Mouse (Mus musculus) heart, embryonic 11.5 days (tissue): Measurements from ENCODE around the gene Dhcr24. TPM values are rescaled to one million over a fixed set of nuclear protein-coding genes. Genes with fewer than 3 reads are reported as not detected.

Experiments used
- ATAC-seq: fragments of 200-750 bp; cut with Nextera tagmentation; replicated peaks from 2 replicates; pipeline ENCODE4 v1.8.0; 2017; ENCODE audit warnings: moderate library complexity; ENCODE audit not compliant: insufficient number of reproducible peaks, low FRiP score, low TSS enrichment
- H3K27ac ChIP-seq: fragments of 300-500 bp; sonication (generic); 2 replicates; pipeline ENCODE4 v1.5.1; 2014; ENCODE audit warnings: mild to moderate bottlenecking, low read depth, low read length
- H3K27me3 ChIP-seq: fragments of 300-500 bp; sonication (generic); 2 replicates; pipeline ENCODE4 v1.6.1; 2014; ENCODE audit warnings: mild to moderate bottlenecking, low read length, mixed read lengths; ENCODE audit not compliant: control insufficient read depth, insufficient read depth
- H3K36me3 ChIP-seq: fragments of 300-500 bp; sonication (generic); 2 replicates; pipeline ENCODE4 v1.6.1; 2014; ENCODE audit warnings: mild to moderate bottlenecking, low read length, moderate library complexity, mixed read lengths; ENCODE audit not compliant: control insufficient read depth, insufficient read depth
- H3K4me1 ChIP-seq: fragments of 300-500 bp; sonication (generic); 2 replicates; pipeline ENCODE4 v1.6.1; 2014; ENCODE audit warnings: low read length; ENCODE audit not compliant: control insufficient read depth, insufficient read depth
- H3K4me2 ChIP-seq: fragments of 300-500 bp; sonication (generic); 2 replicates; pipeline ENCODE4 v1.6.1; 2014; ENCODE audit warnings: mild to moderate bottlenecking, moderate library complexity
- H3K4me3 ChIP-seq: fragments of 300-500 bp; sonication (generic); 2 replicates; pipeline ENCODE4 v1.5.1; 2014; ENCODE audit warnings: low read depth, low read length
- H3K9ac ChIP-seq: fragments of 300-500 bp; sonication (generic); 2 replicates; pipeline ENCODE4 v1.6.1; 2014; ENCODE audit warnings: mild to moderate bottlenecking, low read depth, low read length, moderate library complexity
- H3K9me3 ChIP-seq: fragments of 300-500 bp; sonication (generic); replicated peaks from 2 replicates; pipeline ENCODE4 v1.6.1; 2016; ENCODE audit warnings: low read length; ENCODE audit not compliant: control insufficient read depth
- WGBS: fragments of 180-500 bp; shearing (Covaris S2); extraction: QIAGEN DNeasy Blood & Tissue Kit; methylation state at CpG from one replicate; pipeline ENCODE4 v1.1.7; 2014; ENCODE audit not compliant: insufficient replicate concordance; 5-methylcytosine and 5-hydroxymethylcytosine counted together
- polyA plus RNA-seq: library from polyadenylated mRNA; unstranded; fragments of >200 nt; fragmentation: Nextera tagmentation; extraction: Ambion mirVana; gene quantifications from 2 replicates; pipeline ENCODE4 v1.2.1, GENCODE M21; 2014

The Dhcr24 gene
- polyA plus RNA-seq, 1 experiment from 2014 or later: 22.1 TPM

GRCm38 (mm10) chr4:106584665-106585064 is 23.8 kb downstream of the Dhcr24 start:
- no peak overlapping the region for H3K9ac ChIP-seq
- WGBS: 93% methylated on average over 4 of the region's 4 CpGs
- peaks cover 36% of the 10 kb centered on the region for H3K36me3 ChIP-seq

GRCm38 (mm10) chr4:106587075-106587474 is 26.2 kb downstream of the Dhcr24 start:
- Histone ChIP-seq H3K27ac (no peak overlapping the region), H3K4me1 (peaks cover 7% of the 10 kb centered on the region), H3K4me2 (no peak overlapping the region), H3K4me3 (no peak overlapping the region), H3K9ac (no peak overlapping the region), H3K9me3 (no peaks in the 10 kb centered on the region), H3K27me3 (no peaks in the 10 kb centered on the region), H3K36me3 (peaks cover 36% of the 10 kb centered on the region)
- WGBS: 89% methylated on average over 6 of the region's 6 CpGs
- no peak for ATAC-seq

More at GRCm38 (mm10) chr4:106584665-106585064, 23.8 kb downstream of the Dhcr24 start:
- H3K27me3 ChIP-seq: no peaks in the 10 kb centered on the region
- no peak overlapping the region for H3K4me3 ChIP-seq
- ATAC-seq: no peak
- H3K4me2 ChIP-seq: no peak overlapping the region
- no peak overlapping the region for H3K27ac ChIP-seq
- peaks cover 26% of the 10 kb centered on the region for H3K4me1 ChIP-seq
- no peaks in the 10 kb centered on the region for H3K9me3 ChIP-seq

DNA sequence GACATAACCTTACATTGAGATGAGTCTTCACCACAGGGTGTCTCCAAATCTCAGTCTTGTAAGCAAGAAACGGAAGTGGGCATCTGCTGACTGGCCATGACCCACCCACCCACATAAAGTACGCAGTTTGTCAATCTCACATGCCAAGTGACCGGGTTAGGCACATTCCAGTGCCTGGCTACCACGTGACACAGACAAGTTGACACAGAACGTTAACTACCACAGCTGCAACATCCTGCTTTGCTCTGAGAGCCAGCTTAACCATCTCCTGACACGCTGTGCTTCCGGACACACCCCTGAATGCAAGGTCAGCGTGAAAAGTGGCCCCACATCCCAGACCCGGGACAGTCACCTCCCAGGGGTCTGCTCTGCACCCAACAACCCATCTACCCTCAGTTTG is 29.3 kb downstream of the Dhcr24 start:
- ATAC-seq: no peak
- Histone ChIP-seq H3K36me3 (peaks cover 23% of the 10 kb centered on the region), H3K4me3 (no peak overlapping the region), H3K9ac (no peak overlapping the region), H3K27me3 (no peaks in the 10 kb centered on the region), H3K4me2 (no peak overlapping the region), H3K27ac (no peak overlapping the region), H3K9me3 (no peaks in the 10 kb centered on the region), H3K4me1 (no peaks in the 10 kb centered on the region)
- WGBS: 67% methylated on average over 9 of the region's 9 CpGs

DNA sequence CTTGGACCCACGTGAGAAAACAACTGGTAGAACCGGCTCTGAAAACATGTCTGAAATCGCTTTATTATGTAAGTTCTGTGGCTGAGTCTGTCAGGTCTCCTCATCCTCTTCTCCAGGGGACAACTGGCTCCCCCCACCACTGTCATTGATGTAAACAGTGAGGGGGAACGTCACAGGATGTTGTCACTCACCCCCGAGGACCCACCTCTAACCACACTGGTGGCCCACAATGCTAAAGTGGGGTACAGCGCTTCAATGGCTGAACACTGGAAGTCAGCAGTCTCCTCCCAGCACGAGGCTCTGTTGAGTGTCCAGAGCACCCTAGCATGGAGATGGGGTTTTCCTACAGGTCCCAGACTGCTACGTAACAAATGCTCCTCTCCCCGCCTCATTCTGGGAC is 30.0 kb downstream of the Dhcr24 start:
- Histone ChIP-seq H3K4me3 (no peak overlapping the region), H3K4me2 (no peak overlapping the region), H3K9ac (no peak overlapping the region), H3K4me1 (no peaks in the 10 kb centered on the region), H3K9me3 (no peaks in the 10 kb centered on the region), H3K27me3 (no peaks in the 10 kb centered on the region), H3K27ac (no peak overlapping the region), H3K36me3 (peaks cover 20% of the 10 kb centered on the region)
- 89% methylated on average over 9 of the region's 9 CpGs for WGBS
- ATAC-seq: no peak

DNA sequence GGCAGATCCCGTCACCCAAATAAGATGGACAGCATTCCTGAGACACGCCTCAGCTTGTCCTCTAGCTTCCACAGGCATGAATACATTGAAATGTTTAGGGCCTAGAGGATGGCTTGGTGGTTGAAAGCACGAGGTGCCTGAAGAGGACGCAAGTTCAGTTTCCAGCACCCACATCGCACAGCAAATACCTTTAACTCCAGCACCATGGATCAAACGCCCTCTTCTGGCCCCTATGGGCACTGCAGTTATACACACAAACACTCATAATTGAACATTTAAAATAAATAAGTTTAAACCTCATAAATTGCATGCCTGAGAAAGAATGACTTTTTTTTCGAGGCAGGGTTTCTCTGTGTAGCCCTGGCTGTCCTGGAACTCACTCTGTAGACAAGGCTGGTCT is 32.8 kb downstream of the Dhcr24 start:
- Histone ChIP-seq H3K4me1 (no peaks in the 10 kb centered on the region), H3K4me2 (no peak overlapping the region), H3K27ac (no peak overlapping the region), H3K9me3 (no peaks in the 10 kb centered on the region), H3K9ac (no peak overlapping the region), H3K36me3 (peaks cover 6% of the 10 kb centered on the region), H3K27me3 (no peaks in the 10 kb centered on the region), H3K4me3 (no peak overlapping the region)
- 55% methylated on average over 7 of the region's 7 CpGs for WGBS
- ATAC-seq: no peak

DNA sequence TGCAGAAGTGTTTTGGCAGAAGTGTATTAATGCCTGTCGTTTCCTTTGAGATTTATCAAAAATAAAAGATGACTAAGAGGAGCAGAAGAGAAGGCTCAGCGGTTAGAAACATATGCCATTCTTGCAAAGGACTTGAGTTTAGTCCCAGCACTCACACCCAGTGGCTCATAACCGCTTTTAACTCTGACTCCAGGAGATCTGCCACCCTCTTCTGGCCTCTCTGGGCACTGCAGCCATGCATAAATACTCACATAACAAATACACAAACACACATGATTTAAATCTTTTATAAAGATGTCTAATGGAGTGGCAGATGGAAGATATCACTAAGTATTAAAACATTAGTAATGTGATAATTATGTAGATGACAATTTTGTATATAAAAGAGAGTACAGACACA is 35.4 kb downstream of the Dhcr24 start:
- 55% methylated on average over 3 of the region's 3 CpGs for WGBS
- Histone ChIP-seq H3K9ac (no peak overlapping the region), H3K4me2 (no peak overlapping the region), H3K9me3 (no peaks in the 10 kb centered on the region), H3K36me3 (no peaks in the 10 kb centered on the region), H3K4me3 (no peak overlapping the region), H3K4me1 (no peaks in the 10 kb centered on the region), H3K27ac (no peak overlapping the region), H3K27me3 (no peaks in the 10 kb centered on the region)
- ATAC-seq: no peak

DNA sequence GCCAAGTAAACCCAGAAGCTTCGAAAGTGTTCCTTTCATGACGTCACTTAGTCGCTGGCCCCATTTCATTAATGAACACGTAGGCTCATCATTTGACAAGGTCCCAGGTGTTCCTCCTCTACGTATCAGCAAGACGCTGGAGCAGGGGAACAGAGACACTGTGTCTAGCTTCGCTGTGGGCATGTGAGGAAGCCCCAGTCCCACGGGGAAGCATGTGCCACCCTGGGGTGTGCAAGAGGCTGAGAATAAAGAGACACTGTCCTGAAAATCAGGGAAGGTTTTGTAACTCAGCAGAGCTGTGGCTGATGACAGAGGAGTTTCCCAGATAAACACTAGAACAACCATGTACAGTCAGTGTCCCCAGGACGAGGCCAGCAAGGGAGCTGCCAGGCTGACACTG is 36.2 kb downstream of the Dhcr24 start:
- Histone ChIP-seq H3K27ac (no peak overlapping the region), H3K4me3 (no peak overlapping the region), H3K4me2 (no peak overlapping the region), H3K4me1 (no peaks in the 10 kb centered on the region), H3K27me3 (no peaks in the 10 kb centered on the region), H3K36me3 (no peaks in the 10 kb centered on the region), H3K9ac (no peak overlapping the region), H3K9me3 (no peaks in the 10 kb centered on the region)
- 72% methylated on average over 9 of the region's 9 CpGs for WGBS
- ATAC-seq: no peak

DNA sequence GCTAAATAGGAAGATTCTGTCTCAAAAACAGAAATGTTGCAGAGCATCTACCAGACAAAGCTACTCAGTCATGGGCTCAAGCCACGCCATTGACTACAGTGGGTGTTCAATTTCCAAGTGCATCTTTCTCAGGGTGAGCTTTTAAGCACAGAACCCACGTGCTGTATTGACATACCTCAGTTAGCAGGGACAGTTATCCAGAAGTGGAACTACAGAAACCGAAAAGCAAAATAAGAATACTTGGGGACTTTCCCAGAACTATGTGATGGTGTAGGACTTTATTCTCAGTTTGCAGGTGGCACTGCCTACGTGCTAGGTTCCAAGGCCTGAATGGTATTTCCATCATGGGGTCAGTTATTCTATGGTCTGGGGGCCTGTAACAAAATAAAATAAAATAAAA is 36.9 kb downstream of the Dhcr24 start:
- Histone ChIP-seq H3K4me2 (no peak overlapping the region), H3K4me1 (no peaks in the 10 kb centered on the region), H3K27me3 (no peaks in the 10 kb centered on the region), H3K4me3 (no peak overlapping the region), H3K36me3 (no peaks in the 10 kb centered on the region), H3K9me3 (no peaks in the 10 kb centered on the region), H3K9ac (no peak overlapping the region), H3K27ac (no peak overlapping the region)
- ATAC-seq: no peak
- WGBS: 78% methylated on average over 4 of the region's 4 CpGs

DNA sequence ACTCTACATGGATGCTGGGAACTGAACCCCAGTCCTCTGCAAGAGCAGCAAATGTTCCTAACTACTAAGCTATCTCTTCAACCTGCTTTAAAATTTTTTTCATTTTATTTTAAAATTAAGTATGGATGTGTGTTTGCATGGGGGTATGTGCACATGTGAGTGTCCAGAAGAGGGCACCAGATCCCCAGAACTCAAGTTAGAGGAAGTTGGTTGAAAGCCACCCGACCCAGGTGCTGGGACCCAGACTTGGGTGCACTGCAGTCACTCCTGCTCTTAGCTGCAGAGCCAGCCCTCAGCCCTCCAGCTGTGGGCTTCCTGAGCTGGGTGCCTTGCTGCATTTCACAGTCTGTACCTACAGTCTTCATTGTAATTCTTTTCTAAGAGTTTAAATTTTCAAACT is 38.6 kb downstream of the Dhcr24 start:
- H3K4me2 ChIP-seq: no peak overlapping the region
- no peaks in the 10 kb centered on the region for H3K36me3 ChIP-seq
- WGBS: 58% methylated on average over 1 of the region's 1 CpGs
- H3K27me3 ChIP-seq: no peaks in the 10 kb centered on the region
- no peaks in the 10 kb centered on the region for H3K9me3 ChIP-seq
- no peak overlapping the region for H3K4me3 ChIP-seq
- no peaks in the 10 kb centered on the region for H3K4me1 ChIP-seq
- H3K9ac ChIP-seq: no peak overlapping the region
- no peak overlapping the region for H3K27ac ChIP-seq
- no peak for ATAC-seq
